Mouse (Mus musculus): ENCODE results near the gene Bag1. TPM values are rescaled to one million over a fixed set of nuclear protein-coding genes. Genes with fewer than 3 reads are reported as not detected.

Gene Bag1
- polyA plus RNA-seq, 1 experiment from 2014 or later: 190 TPM

- DNase-seq (ENCODE audit: low spot score): no peak
Observed at GRCm38 (mm10) chr4:40889252-40889651, 58.8 kb downstream of the Bag1 start.

GRCm38 (mm10) chr4:40888839-40889238, 59.3 kb downstream of the Bag1 start:
- no peak for DNase-seq (ENCODE audit: low spot score)

Small RNA genes within 50 kb of the gene (microRNA-seq; reads per million reads assigned to microRNA genes)
- gene Mir3094 (ENCODE audit: borderline number of aligned reads): 3.3 reads per million

Other genes starting within 250 kb of the Bag1 start
- gene Aptx, start 245.1 kb downstream of the Bag1 start, polyA plus RNA-seq (2015; fragmentation: Nextera tagmentation; extraction: Ambion mirVana): 35.3 and 42.1 TPM in 2 replicates
- 410 and 488 TPM in 2 replicates for gene Dnaja1, start 226.1 kb downstream of the Bag1 start, polyA plus RNA-seq (2015; fragmentation: Nextera tagmentation; extraction: Ambion mirVana)
- 158 and 161 TPM in 2 replicates for gene Smu1, start 190.4 kb downstream of the Bag1 start, polyA plus RNA-seq (2015; fragmentation: Nextera tagmentation; extraction: Ambion mirVana)
- 29.6 and 32.0 TPM in 2 replicates for gene B4galt1, start 94.3 kb downstream of the Bag1 start, polyA plus RNA-seq (2015; fragmentation: Nextera tagmentation; extraction: Ambion mirVana)
- 2.4 and 2.6 TPM in 2 replicates for gene Spink4, start 28.2 kb downstream of the Bag1 start, polyA plus RNA-seq (2015; fragmentation: Nextera tagmentation; extraction: Ambion mirVana)
- 131 and 141 TPM in 2 replicates for gene Chmp5, start 113 bp upstream of the Bag1 start, polyA plus RNA-seq (2015; fragmentation: Nextera tagmentation; extraction: Ambion mirVana)
- 63.5 and 65.6 TPM in 2 replicates for gene Nfx1, start 22.6 kb upstream of the Bag1 start, polyA plus RNA-seq (2015; fragmentation: Nextera tagmentation; extraction: Ambion mirVana)
- 0.86 and 1.7 TPM in 2 replicates for gene Aqp7, start 99.8 kb upstream of the Bag1 start, polyA plus RNA-seq (2015; fragmentation: Nextera tagmentation; extraction: Ambion mirVana)
- gene Aqp3, start 149.9 kb upstream of the Bag1 start, polyA plus RNA-seq (2015; fragmentation: Nextera tagmentation; extraction: Ambion mirVana): 5.6 and 9.1 TPM in 2 replicates
- 12.1 and 15.8 TPM in 2 replicates for gene Nol6, start 176.2 kb upstream of the Bag1 start, polyA plus RNA-seq (2015; fragmentation: Nextera tagmentation; extraction: Ambion mirVana)
- 50.9 and 56.1 TPM in 2 replicates for gene Ube2r2, start 187.4 kb upstream of the Bag1 start, polyA plus RNA-seq (2015; fragmentation: Nextera tagmentation; extraction: Ambion mirVana)